Mouse (Mus musculus) retina, postnatal 7 days (tissue): ENCODE measurements around the gene Kif4.

ENCODE experiments used
- DNase-seq: peaks from one replicate; pipeline ENCODE4 v3.0.0-alpha.2; 2012; ENCODE audit warnings: low read depth, low spot score

Gene Kif4

DNA sequence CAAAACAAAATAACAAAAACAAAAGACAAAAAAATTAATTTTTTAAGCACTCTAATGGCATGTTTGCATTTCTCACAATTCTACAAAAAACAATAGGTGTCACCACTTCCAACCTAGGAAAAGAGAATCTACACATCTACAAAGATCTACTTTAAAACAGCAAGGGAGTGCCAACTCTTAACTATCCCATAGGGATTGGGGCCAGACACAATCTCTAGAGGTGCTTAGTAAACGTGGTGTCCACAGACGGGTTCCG, at the start of gene Kif4:
TSS of gene Kif4 (plus strand) at position 192 of the 256 bp plus-strand sequence.
- no peak for DNase-seq

DNA sequence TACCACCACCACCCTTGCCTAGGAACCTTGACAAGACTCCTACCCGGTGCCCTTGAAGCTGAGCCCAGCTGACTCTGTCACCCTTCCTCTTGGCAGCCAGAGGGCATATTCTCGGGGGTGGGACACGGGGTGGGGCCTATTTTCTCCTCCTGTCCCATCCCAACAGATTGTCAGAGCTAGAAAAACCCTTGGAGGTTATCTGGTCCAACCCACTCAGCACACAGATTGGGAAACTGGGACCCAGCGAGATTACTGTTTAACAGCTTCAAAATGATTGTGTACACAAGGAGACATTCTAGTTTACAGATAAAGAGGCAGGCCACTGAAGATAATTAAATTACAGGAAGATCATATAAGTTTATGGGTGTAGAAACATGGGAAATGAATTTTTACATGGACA, 30.7 kb upstream of the Kif4 start, which contains the start of gene P2ry4:
TSS of gene P2ry4 (minus strand) at position 79 of the 400 bp plus-strand sequence.
- DNase-seq = no peak

DNA sequence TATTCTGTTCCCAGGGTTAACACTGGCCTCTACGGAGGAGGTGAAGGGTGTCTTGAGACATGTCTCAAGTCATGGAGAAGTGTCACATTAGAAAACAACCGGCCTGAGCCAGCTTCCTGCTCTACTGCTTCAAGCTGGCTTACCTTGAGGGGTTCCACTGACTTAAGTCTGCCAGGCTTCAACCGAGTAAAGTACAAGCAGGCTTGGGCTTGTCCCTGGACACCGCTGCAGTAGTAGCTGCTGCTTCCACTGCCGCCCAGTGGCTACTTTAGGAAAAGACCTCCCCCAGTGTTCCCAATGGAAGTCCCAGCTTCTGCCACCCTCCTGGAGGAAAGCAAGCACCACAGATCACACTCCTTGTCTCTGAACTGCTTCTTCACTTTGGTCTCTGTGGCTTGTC, 28.1 kb upstream of the Kif4 start:
- DNase-seq = no peak

DNA sequence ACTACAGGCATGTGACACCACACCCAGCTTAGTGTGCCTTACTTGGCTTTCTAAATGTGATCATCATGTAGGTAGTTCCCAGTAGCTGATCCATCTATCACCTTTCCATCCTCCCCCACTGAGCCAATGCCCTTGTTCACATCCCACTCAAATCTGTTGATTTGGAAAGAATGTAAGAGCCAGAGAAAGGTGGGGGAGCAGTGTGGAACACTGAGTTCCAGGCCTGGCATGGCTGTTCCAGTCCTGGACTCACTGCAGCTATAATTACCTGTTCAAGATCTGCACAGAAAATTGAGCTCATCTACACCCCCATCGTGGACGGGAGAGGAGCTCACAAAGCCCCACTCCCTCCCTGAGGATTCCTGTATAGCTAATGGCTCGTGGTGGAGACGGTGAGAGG, 25.8 kb upstream of the Kif4 start:
- no peak for DNase-seq

DNA sequence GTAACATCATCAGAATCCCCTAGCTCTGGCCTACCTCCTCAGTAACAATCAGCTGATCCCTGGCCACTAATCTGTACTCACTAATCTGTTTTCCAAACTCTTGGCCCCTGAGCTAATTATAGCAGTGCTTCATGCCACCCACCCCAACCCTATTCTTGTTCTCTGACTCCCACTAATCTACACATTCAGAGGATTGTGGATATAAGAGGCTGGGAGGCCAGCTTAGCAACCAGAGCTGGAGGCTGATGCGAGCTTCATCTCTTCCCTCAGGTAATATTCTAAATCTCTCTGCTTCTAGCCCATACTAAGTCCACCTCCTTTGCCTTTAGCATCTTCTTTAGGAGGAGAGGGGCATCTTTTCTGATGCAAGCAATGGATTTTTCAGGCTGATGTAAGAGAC, 20.2 kb upstream of the Kif4 start, which contains the start of gene Arr3:
TSS of gene Arr3 (plus strand) at position 184 of the 400 bp plus-strand sequence.
- DNase-seq = peak; percentile 28

DNA sequence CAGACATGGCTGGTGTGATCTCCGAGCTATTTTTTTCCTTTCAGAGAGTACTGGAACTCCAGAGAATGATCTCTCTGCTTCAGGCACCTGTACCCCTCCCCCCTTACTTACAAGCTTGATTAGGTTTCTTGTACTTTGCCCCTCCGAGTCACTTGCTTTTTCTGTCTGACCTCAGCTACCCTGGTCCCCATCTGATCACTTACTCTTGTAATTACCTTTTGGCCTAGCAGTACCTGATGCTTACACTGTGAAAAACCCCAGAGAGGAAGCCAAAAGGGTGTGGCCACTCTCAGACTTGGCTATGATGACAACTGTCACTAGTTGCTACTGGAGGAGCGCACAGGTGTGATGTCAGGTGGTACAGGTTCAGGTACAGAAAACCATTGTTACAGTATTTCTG, 7.0 kb upstream of the Kif4 start:
- DNase-seq = no peak

DNA sequence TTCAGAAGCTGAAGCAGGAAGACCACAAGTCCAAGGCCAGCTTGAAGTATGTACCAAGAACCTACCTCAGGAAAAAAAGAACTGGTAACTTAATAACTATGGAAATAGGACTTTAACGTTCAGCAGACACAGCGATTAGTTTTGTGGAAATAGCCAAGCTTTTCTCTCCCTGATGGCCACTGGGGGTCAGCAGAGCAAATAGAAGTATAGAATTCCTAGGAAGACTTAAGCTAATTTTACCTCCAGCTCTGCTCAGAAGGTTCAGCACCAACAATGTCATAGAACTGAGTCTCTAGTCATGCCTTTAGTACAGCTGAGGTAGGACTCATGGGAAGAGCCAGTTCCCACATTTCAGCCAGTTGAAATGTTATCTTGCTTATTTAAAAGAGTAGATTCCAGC, 4.2 kb upstream of the Kif4 start:
- DNase-seq = no peak

DNA sequence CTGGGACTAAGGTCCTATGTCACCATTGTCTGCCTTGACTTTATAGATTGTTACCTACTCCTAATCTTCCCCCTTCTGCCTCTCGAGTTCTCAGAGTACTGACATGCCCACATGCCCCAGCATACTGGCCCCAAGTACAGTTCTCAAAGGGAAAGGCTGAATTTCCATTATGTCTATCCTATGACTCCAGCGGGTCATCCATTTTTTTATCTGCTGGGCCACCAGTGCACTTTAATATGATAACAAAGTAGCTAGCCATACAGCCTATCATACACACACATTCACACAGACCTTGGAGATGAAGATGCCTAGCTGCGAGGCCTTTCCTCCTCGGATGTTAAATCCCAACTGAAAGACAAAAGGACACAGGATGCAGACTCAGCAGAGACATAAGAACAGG, 1.3 kb upstream of the Kif4 start:
- no peak for DNase-seq

DNA sequence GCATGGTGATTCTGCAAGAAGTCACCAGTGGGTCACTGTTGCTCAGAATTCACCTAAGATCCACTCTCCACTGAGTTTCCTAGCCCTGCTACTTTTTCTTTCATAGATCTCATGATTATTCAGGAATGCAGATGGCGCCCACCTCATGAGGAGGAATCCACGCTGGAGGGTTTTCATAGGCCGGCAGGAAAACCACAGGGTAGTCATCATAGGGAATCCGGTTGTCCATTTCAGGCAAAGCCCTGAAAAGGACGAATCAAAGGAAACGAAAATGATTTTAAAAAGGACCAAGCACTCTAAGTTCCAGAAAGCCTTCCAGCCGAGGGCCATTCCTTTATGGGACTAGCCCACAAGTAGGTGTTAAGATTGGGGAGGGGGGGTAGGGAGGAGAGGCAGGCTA, 391 bp upstream of the Kif4 start:
- DNase-seq = no peak

DNA sequence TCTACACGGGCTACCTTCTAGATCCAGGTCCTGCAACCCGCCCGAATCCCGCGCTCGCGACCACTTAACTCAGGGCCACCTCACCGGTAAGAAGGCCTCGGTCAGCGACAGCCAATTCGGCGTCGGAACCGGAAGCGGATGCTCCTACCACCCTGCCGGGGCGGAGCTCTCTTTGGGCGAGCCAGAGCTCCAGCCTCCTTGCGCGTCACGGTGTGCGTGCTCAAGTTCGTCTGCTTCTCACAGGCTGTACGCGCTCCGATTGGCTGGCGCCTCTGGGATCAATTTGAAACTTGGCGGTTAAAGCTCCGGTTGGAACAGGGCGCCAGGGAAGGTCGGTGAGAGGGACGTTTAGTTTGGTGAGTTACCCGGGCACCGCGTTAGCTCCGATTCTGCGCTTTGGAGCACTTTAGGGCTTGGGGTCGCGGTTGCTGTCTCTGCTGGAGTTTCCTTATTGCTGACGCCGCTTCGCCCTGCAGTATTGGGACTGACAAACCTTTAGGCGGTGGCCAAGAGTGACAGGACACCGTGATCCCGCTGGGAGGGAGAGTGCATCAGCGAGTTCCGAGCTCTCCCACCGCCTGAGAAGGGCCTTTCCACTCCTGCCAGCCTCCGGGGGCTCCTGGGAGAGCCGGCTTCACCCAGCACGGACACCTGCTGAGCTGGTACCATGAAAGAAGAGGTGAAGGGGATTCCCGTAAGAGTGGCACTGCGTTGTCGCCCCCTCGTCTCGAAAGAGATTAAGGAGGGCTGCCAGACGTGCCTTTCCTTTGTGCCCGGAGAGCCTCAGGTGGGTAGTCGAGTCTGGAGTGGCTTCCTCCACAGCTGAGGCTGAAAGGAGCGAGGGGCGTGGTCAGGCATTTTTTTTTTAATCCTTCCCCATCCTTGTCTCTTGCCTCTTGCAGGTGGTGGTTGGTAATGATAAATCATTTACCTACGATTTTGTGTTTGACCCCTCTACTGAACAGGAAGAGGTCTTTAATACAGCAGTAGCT, 561 bp downstream of the Kif4 start, which contains the start of gene Pdzd11:
TSS of gene Pdzd11 (minus strand) at position 767 of the 992 bp plus-strand sequence.
- DNase-seq = peak; percentile 81

DNA sequence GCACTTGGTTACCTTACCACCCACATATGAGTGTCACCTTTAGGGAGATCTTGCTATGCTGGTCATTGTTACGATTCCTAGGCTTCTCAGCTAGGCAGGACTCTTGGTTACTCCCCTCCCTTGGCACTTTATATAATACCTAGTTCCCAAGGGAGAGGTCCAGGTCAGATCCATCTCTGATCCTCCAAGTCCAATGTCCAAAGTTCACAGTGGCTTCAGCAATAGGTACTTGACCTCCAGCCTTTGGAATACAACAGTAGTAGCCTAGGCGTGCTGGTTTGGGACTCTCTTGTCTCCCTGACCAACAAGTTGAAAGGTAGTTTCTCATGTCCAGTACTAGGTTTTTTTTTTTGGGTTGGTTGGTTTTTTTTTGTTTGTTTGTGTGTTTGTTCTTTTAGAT, 3.5 kb downstream of the Kif4 start:
- no peak for DNase-seq

DNA sequence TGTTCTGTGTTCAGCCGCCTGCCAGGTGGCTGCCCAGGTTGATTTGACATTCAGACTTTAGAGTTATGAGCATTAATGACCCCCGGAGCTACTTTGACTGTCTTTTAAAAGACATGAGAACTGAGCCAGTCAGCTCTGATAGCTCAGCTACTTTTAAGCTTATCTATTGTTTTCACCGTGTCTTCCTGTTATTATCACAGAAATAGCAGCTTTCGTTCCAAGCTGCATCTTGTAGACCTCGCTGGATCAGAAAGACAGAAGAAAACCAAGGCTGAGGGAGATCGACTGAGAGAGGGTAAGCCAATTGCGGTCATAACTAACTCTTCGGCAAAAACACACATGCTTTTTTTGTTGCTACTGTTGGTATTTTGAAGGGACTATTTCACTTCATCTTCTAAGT, 12.9 kb downstream of the Kif4 start:
- DNase-seq = no peak

DNA sequence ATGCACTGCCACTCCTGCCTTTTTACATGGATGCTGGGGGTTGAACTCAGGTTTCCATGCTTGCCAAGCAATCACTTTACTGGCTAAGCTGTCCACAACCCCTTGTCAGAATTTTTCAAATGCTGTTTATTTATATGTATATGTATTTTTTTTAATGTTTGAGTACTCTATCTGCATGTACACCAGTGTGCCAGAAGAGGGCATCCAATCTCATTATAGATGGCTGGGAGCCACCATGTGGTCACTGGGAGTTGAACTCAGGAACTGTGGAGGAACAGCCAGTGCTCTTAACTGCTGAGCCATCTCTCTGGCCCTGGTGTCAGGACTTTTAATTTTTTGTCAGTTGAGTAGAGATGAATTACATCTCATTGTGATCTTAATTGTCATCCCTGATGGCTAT, 27.3 kb downstream of the Kif4 start:
- no peak for DNase-seq

DNA sequence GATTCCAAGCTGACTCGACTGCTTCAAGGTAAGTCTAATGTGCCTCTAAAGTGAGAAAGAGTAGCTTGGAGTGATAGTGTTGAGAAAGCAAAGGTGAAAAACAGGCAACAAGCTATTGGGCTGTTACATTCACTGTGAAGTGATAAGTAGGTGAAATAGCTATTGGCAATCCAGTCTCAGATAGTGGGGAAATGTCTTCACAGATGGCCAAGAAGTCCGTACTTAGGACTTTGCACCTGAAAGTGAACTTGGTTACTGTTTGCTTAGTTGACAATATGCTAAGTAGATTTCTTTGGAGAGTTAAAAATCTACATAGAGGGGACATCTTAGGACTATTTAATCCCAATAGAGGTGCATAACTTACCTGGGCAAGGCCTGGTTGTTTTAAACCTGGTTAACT, 39.3 kb downstream of the Kif4 start:
- DNase-seq = no peak

DNA sequence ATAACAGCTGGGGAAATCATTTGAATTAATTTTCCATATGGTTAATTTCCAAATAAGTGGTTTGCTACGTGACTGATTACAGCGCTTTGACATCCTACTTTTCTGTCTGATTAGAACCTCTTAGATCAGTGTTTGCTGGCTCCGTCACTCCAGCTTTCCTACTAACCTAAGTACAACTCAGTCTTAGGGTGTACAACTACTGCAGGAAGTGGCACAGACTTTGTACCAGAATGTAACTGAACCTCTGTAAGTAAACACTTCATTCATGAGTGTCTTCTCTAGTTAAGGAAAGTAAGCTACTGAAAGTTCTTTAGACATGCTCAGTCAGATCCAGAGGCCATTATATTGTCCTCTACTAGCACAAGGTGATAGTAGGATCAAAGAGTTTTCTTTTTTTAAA, 52.7 kb downstream of the Kif4 start:
- no peak for DNase-seq

DNA sequence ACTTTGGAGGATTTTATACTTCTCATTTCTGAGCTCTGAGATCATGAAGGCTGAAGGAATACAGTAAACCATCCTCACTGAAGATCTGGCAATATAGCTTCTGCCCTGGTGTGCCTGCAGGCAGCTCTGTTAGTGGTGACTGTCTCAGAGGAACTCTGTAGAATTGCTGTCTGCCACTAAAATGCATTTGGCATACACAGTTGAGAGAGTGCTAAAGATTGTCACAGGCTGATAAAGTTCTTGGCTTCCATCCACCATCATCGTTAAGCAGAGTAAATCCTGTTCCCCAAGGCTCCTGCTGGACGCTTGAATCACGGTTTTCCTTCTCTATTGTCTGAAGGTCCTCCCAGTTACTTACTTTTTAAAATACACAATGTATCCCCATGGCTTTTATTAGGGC, 61.0 kb downstream of the Kif4 start:
- DNase-seq = no peak

DNA sequence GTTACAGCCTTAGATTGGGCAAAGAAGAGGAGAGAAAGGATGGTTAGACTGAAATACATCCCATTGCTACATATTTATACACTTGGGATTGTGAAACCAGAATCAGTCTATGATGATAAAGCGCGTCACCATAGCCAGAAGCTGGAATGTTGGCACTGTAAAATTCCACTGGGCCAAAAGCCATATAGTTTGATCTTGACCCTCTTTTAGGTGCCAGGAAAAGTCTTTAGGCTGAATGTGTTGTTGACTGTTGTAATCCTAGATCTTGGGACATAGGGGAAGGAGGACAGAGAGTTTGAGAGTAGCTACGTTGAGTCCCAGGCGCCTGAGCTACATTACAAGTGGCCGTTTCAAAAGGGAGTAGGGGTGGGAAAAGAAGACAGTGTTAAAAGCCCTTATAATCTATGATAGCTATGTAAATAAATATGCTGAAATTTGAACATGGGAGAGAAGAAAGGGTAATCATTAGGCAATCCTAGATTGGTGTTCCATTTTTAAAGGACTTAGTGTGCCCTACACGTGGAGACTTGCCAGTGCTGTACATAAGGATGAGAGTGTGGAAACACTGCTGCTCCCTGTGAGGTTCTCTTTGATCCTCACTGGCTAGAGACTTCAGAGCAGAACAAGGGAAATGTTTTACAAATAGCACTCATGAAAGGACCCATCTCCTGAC, 62.0 kb downstream of the Kif4 start:
- DNase-seq = no peak

DNA sequence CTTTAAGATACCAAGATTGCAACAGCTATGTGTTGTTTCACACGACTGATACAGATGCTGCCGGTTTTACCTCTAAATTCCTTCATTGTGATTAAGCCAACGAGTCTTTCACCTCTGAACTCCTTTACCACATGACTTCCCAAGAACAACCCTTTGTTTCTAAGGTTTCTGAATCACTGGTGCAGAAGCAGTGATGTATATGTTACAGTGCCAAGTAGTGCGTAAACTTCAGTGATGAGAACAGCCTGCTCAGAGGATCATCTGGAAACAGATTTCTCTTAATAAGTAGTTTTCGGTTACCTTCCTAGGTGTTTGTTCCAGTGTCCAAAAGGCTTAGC, 62.5 kb downstream of the Kif4 start:
- no peak for DNase-seq

DNA sequence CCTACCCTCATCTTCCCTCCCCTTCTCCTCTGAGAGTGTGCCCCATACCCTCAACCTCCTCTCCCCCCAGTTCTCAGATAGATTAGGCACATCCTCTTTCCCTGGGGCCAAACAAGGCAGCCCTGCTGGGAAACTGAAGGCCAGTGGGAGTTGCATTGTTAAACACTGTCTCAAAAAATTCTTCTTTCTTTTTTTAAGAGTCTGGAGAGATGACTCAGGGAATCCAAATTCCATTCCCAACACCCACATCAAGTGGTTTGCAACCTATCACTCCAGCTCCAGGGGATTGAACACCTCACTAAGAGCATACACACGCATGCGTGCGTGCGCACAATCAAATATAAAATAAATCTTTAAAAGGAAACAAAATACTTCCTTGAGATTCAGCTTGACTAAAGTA, 71.2 kb downstream of the Kif4 start:
- DNase-seq = no peak

DNA sequence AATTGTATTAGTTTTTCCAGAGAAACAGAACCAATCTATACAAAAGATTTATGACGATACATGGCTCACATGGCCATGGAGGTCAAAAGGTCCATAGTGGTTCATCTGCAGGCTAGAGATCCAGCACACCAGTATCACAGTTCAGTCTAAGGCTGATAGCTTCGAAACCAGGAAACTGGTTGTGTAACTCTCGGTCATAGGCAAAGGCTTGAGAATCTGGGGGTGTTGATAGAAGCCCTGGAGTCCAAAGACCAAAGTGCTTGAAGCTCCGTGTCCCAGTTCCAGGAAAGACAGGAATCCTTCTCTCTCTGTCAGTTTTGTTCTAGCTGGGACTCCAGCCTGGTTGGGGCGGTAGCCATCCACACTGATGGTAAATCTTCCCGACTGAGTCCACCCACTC, 82.5 kb downstream of the Kif4 start:
- DNase-seq = no peak

DNA sequence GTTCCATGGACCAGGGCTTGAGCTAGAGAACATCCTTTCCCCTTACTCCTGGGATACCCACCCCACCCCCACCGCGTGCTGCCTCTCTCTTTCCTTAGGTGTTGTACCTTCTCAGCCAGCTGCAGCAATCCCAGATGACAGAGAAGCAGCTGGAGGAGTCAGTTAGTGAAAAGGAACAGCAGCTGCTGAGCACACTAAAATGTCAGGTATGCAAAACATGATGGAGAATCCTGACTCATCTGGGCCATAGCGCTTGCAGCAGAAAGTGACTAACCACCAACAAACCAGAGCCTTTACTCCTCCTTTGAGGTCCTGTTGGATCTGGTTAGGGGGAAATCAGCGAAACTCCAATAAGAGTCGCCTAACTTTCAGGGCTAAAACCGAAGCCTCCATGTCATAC, 90.6 kb downstream of the Kif4 start:
- DNase-seq = no peak

DNA sequence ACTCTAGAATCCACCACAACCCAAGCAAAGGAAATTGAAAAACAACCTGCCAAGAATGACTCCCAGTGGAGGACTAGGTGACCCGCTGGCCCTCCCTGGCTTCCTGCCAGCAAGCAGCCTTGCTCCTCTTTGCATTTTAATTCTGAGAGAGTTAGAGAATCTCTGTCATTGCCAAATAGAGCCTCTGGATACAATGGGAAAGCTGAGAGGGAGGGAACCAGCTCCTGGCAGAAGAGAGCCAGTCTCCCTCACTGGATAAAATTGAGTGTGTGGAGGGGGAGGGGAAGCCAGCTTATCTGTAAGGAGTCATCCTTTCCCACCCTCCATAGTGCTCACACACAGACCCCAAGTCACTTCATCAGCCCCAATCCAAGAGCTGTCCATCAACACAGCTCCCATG, 103.4 kb downstream of the Kif4 start:
- no peak for DNase-seq

DNA sequence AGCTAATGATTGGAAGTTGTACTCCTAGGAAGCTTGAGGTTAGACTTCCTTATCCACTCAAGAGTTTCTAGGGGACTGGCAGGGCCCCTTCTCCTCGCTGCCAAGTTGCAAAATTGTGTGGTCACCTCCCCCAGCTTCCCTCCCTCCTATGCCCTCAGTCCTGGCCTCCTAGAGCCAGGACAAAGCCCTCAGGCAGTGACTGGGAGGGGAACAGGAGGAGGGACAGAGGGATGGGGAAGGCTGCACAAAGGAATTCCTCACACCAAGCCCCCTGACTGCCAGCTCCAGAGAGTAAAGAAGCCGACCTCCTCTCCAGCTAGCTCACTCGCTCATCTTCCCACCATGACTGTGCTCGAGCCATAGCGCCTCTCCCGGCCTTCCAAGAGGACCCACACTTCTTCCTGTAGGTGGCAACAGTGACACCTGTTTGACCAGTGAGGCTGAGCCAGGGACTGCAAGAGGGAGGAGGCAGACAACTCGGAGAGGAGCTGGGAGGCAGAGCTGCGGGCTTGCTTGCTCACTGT, 104.2 kb downstream of the Kif4 start, which contains the start of gene Gdpd2:
TSS of gene Gdpd2 (plus strand) at position 209 of the 524 bp plus-strand sequence.
- peak; percentile 20 for DNase-seq
